Mouse (Mus musculus) bone marrow macrophage, adult 2 months (primary cell): ENCODE data around the gene Klk9. TPM values are rescaled to one million over a fixed set of nuclear protein-coding genes. Genes with fewer than 3 reads are reported as not detected.
A peak's percentile ranks its signal among the peaks of the same experiment; 100 is the strongest.

Experiments used
- H3K27ac ChIP-seq: 2 replicates; pipeline ENCODE4 v1.5.1; 2012; ENCODE audit warnings: low read depth, low read length; ENCODE audit not compliant: insufficient read depth
- H3K4me1 ChIP-seq: 2 replicates; pipeline ENCODE4 v1.6.1; 2012; ENCODE audit warnings: low read length; ENCODE audit not compliant: control insufficient read depth, insufficient read depth
- H3K4me3 ChIP-seq: 2 replicates; pipeline ENCODE4 v1.5.1; 2012; ENCODE audit warnings: mild to moderate bottlenecking, low read length, moderate library complexity; ENCODE audit not compliant: insufficient read depth
- CTCF ChIP-seq: IDR thresholded peaks from 2 replicates; pipeline ENCODE4 v1.5.1; 2012; ENCODE audit warnings: low read depth, mild to moderate bottlenecking, low read length, moderate library complexity
- POLR2A ChIP-seq: IDR thresholded peaks from 2 replicates; pipeline ENCODE4 v1.6.1; 2012; ENCODE audit warnings: mild to moderate bottlenecking, low read depth, low read length, borderline replicate concordance
- polyA plus RNA-seq: library from polyadenylated mRNA; stranded (reverse); fragments of >200 nt; gene quantifications from 2 replicates; pipeline ENCODE4 v1.2.4, GENCODE M21; 2012; ENCODE audit not compliant: missing spikeins, insufficient read depth, insufficient read length

Gene Klk9
- polyA plus RNA-seq, 1 experiment: not detected

GRCm38 (mm10) chr7:43775311-43776057, 16.2 kb upstream of the Klk9 start:
- TF ChIP-seq CTCF (no peak), POLR2A (no peak)
- Histone ChIP-seq H3K4me3 (no peak overlapping the region), H3K27ac (no peak overlapping the region), H3K4me1 (no peaks in the 10 kb centered on the region)

GRCm38 (mm10) chr7:43776506-43776905, 15.2 kb upstream of the Klk9 start:
- Histone ChIP-seq H3K27ac (no peak overlapping the region), H3K4me1 (no peaks in the 10 kb centered on the region), H3K4me3 (no peak overlapping the region)
- no peak for TF ChIP-seq POLR2A
- TF ChIP-seq CTCF: no peak

GRCm38 (mm10) chr7:43777423-43777822, 14.3 kb upstream of the Klk9 start:
- Histone ChIP-seq H3K4me1 (no peaks in the 10 kb centered on the region), H3K4me3 (no peak overlapping the region), H3K27ac (no peak overlapping the region)
- no peak for TF ChIP-seq CTCF
- TF ChIP-seq POLR2A: no peak

GRCm38 (mm10) chr7:43778176-43778970, 13.3 kb upstream of the Klk9 start:
- TF ChIP-seq POLR2A: no peak
- no peak for TF ChIP-seq CTCF
- Histone ChIP-seq H3K4me1 (no peaks in the 10 kb centered on the region), H3K4me3 (no peak overlapping the region), H3K27ac (no peak overlapping the region)

GRCm38 (mm10) chr7:43780241-43780640, 11.4 kb upstream of the Klk9 start:
- Histone ChIP-seq H3K4me1 (no peaks in the 10 kb centered on the region), H3K27ac (no peak overlapping the region), H3K4me3 (no peak overlapping the region)
- TF ChIP-seq POLR2A (no peak), CTCF (no peak)

GRCm38 (mm10) chr7:43780746-43781145, 10.9 kb upstream of the Klk9 start, which contains the start of gene Klk10:
Klk10 (plus strand) TSS chr7:43781035.
- no peak within 1 kb of the TSS for H3K27ac ChIP-seq
- TF ChIP-seq POLR2A (no peak), CTCF (no peak)
- H3K4me1 ChIP-seq: no peaks in the 10 kb centered on the region
- H3K4me3 ChIP-seq: no peak within 1 kb of the TSS

GRCm38 (mm10) chr7:43781541-43781940, 10.2 kb upstream of the Klk9 start:
- TF ChIP-seq POLR2A: no peak
- TF ChIP-seq CTCF: no peak
- Histone ChIP-seq H3K27ac (no peak overlapping the region), H3K4me1 (no peaks in the 10 kb centered on the region), H3K4me3 (no peak overlapping the region)

GRCm38 (mm10) chr7:43782275-43783265, 9.1 kb upstream of the Klk9 start:
- peak; percentile 91 for TF ChIP-seq CTCF
- TF ChIP-seq POLR2A: no peak
- Histone ChIP-seq H3K27ac (no peak overlapping the region), H3K4me1 (no peaks in the 10 kb centered on the region), H3K4me3 (peak overlapping the region; percentile 30)

GRCm38 (mm10) chr7:43785286-43785685, 6.4 kb upstream of the Klk9 start:
- no peak overlapping the region for H3K27ac ChIP-seq
- H3K4me3 ChIP-seq: no peak overlapping the region
- no peaks in the 10 kb centered on the region for H3K4me1 ChIP-seq
- TF ChIP-seq POLR2A (no peak), CTCF (no peak)
